Mouse (Mus musculus) adrenal gland (tissue): ENCODE data around the gene Hspb9.

Experiments
- intact Hi-C: fragments of 180-260 bp; cut with DNase I; formaldehyde crosslinking; loops from one replicate; pipeline ENCODE4 v1.15.1; 2025

Gene Hspb9

DNA sequence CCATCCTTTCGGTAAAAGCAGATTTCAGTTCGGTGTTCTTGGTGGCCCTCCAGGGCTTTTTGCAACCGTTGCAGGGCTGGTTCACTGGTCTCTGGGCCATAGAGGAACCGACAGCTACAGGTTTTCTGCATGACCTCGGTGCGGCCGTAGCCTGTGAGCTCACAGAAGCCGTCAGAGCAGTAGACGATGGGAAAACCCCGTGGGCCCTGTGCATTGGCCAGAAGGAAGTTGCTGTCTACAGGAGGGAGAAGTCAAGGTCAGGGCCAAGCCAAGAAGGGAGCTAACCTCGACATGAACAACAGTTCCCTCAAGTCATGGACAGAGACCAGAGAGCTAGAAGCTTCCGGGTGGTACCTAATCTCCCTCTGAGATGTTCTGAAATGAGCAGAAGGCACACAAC lies 43.9 kb downstream of the Hspb9 start:
- intact Hi-C loops: no loop called here

DNA sequence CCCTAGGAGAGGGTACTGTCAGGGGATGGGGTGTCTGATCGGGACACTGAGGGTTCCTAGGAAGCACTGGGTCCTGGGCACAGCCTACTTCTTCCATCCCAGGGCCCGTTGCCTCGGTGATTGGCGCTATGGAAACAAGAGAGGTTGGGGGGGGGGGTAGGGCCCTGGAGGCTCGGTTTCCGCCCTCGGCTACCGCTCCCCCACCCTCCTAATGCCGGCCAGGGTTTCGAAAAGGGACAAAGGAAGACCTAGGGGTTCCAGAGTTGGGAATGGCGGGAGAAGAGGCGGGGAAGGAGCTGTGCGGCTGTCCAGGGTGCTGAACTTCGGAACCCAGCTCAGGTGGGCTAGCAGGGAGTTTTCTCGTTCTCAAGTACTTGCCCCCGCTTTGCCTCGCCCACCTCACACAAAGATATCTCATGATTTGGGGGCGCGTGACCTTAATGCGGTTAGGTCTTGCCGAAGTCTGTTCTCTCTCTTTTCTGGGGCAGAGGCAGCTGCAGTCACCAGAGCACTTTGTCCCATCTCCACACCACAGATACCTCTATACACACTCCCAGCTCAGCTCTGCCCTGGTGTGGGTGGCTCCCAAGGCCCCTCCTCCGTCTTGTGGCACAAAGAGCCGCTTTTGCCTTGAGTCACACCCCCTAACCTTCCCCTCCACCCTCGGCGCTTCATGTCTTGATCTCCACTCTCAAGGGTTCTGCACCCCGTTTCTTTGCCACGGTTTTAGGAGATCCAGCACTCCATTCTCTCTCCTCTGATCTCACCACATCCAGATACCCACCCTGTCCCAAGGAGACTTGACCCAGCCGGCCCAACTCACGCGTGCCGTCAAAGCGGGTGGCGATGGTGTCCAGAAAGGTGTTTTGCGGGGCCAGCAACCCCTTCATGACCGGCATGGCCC lies 45.3 kb downstream of the Hspb9 start:
- intact Hi-C loops: no loop called here

DNA sequence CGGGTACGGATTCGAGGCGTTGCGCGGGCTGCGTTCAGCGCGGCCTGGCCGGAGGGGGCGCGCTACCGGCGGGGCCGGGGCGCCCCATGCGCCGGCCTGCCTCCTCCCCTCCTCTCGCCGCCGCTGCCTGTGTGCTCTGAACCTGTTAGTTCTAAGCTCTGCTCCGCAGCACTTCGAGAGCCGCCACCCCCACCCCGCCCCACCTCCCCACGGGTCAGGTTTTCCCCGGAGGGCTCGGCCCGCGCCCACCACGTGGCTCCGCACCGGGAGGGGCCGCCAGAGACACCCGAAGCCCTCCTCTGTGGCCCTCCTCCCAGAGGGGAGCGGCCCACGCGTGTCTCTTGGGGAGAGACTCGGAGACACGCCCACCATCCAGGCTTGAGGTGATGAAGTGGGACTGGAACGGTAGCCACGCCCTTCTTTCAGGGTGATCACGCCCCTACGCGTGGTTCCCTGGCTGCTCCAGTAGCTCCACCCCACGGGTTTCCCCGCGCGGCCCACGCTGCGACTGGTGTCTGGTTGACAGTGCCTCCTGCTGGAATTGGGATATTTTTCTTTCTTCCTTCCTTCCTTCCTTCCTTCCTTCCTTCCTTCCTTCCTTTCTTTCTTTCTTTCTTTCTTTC lies 46.1 kb downstream of the Hspb9 start, which contains the start of gene Kcnh4:
Gene Kcnh4, minus strand, starts transcription at position 332 of the 623 bp plus-strand sequence.
- intact Hi-C loops: loop anchor here (5.0 kb wide), 1 partner anchor 47 kb away; the partner anchor contains the start of genes Hspb9 and Kat2a

DNA sequence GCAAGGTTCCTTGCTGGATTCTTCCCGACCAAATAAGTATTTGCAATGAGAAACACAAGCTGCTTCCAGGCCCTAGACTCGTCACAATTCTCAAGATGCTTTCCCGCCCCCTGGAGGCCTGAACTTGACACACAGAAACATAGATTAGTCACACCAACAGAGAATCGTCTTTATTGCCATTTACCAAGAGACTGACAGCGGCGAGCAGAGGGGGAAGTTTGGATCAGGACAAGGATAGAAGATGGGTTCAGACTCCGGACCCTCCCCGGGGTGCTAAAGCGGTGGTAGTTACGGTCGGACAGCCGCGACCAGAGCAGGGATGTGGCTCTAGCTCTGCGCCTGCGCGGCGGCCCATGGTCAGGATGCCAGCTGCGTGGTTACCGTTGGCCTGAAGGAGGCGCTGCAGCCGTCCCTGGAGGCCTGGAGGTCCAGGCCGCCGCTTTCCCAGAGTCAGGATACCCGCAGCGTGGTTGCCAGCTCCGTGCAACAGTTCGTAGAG lies 47.9 kb downstream of the Hspb9 start:
- intact Hi-C loops: loop anchor here (5.0 kb wide), 1 partner anchor 49 kb away; the partner anchor contains the start of genes Hspb9 and Kat2a

DNA sequence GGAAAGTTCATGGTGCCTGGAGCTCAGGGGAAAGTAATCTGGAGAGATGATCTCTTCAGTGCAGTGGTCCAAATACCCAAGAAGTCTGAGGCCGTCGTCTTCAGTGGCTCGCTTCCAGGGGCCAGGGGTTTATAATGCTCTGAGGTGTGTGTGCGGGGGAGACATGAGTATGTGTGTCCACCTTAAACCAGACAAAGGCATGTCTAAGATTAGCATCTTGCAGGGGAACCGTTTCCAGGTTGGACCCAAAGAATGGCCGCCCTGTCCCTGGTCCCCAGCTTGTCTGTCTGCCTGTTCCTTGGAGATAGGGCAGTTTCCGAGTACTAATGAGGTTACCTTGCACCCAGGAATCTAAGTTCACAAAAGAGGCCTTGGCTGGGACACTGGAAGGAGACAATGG lies 49.2 kb downstream of the Hspb9 start, which contains the start of gene Hcrt:
Gene Hcrt, minus strand, starts transcription at position 101 of the 400 bp plus-strand sequence.
- intact Hi-C loops: loop anchor here (5.0 kb wide), 1 partner anchor 51 kb away; the partner anchor contains the start of genes Hspb9 and Kat2a
